Mouse (Mus musculus) embryonic facial prominence, embryonic 15.5 days (tissue): ENCODE measurements around the gene Ipo7. TPM values are rescaled to one million over a fixed set of nuclear protein-coding genes. Genes with fewer than 3 reads are reported as not detected.

Source experiments
- ATAC-seq: fragments of 200-750 bp; cut with Nextera tagmentation; 2 replicates; pipeline ENCODE4 v1.8.0; 2017; ENCODE audit warnings: low read depth, moderate TSS enrichment; ENCODE audit not compliant: insufficient number of reproducible peaks, low FRiP score, low TSS enrichment
- H3K27ac ChIP-seq: fragments of 300-500 bp; sonication (generic); replicated peaks from 2 replicates; pipeline ENCODE4 v1.5.1; 2015; ENCODE audit warnings: mild to moderate bottlenecking, inconsistent platforms
- H3K27me3 ChIP-seq: fragments of 300-500 bp; sonication (generic); 2 replicates; pipeline ENCODE4 v1.6.1; 2015; ENCODE audit warnings: inconsistent platforms
- H3K36me3 ChIP-seq: fragments of 300-500 bp; sonication (generic); 2 replicates; pipeline ENCODE4 v1.6.1; 2015; ENCODE audit warnings: mild to moderate bottlenecking, inconsistent platforms
- H3K4me1 ChIP-seq: fragments of 300-500 bp; sonication (generic); 2 replicates; pipeline ENCODE4 v1.6.1; 2015; ENCODE audit warnings: inconsistent platforms
- H3K4me2 ChIP-seq: fragments of 300-500 bp; sonication (generic); replicated peaks from 2 replicates; pipeline ENCODE4 v1.6.1; 2015; ENCODE audit warnings: mild to moderate bottlenecking, inconsistent platforms
- H3K4me3 ChIP-seq: fragments of 300-500 bp; sonication (generic); replicated peaks from 2 replicates; pipeline ENCODE4 v1.5.1; 2015; ENCODE audit warnings: mild to moderate bottlenecking, inconsistent platforms
- H3K9ac ChIP-seq: fragments of 300-500 bp; sonication (generic); 2 replicates; pipeline ENCODE4 v1.6.1; 2015; ENCODE audit warnings: inconsistent platforms
- H3K9me3 ChIP-seq: fragments of 300-500 bp; sonication (generic); replicated peaks from 2 replicates; pipeline ENCODE4 v1.6.1; 2016; ENCODE audit warnings: inconsistent platforms
- WGBS: fragments of 180-500 bp; shearing (Covaris S2); methylation state at CpG from one replicate; pipeline ENCODE4 v1.1.7; 2015; 5-methylcytosine and 5-hydroxymethylcytosine counted together
- polyA plus RNA-seq: library from polyadenylated mRNA; unstranded; fragments of >200 nt; fragmentation: Nextera tagmentation; extraction: Ambion mirVana; gene quantifications from 2 replicates; pipeline ENCODE4 v1.2.1, GENCODE M21; 2015

The Ipo7 gene
- polyA plus RNA-seq, 1 experiment from 2014 or later, result 39.5 TPM

DNA sequence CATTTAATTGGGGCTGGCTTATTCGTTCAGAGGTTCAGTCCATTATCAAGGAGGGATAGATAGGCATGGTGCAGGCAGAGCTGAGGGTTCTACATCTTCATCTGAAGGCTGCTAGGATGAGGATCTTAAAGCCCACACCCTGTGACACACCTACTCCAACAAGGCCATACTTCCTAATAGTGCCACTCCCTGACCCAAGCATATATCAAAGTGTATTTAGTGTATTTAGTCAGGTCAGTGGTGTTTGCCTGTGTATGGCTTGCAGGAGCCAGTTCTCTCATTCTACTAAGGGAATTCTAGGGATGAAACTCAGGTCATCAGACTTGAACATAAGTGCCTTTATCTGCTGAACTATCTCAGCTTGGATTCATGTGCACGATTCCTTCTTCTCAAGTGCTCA is 51.0 kb downstream of the Ipo7 start:
- H3K4me3 ChIP-seq, result no peak overlapping the region
- no peaks in the 10 kb centered on the region for H3K9me3 ChIP-seq
- no peaks in the 10 kb centered on the region for H3K27me3 ChIP-seq
- ATAC-seq, result no peak
- no peak overlapping the region for H3K4me2 ChIP-seq
- no peak overlapping the region for H3K9ac ChIP-seq
- no peaks in the 10 kb centered on the region for H3K4me1 ChIP-seq
- no peak overlapping the region for H3K27ac ChIP-seq
- peaks cover 46% of the 10 kb centered on the region for H3K36me3 ChIP-seq
- 89% methylated on average over 2 of the region's 2 CpGs for WGBS

DNA sequence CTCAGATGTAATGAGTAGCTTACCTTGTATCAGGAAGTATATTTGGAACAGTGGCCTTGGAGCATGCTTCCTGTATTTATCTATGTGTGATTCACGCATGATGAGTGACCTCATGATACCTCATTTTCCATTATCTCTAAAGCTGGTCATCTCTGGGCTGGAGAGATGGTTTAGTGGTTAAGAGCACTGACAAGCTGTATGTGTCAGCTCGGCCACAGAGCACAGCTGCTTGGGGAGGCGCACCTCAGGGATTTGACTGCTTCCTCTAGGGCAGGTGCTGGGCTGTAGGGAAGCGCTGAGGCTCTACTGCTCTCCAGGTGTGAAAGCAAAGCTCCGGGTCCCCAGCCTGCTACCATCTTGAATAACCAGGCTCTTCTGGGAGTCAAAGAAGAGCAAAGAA is 60.1 kb downstream of the Ipo7 start:
- 85% methylated on average over 5 of the region's 5 CpGs for WGBS
- peaks cover 76% of the 10 kb centered on the region for H3K36me3 ChIP-seq

DNA sequence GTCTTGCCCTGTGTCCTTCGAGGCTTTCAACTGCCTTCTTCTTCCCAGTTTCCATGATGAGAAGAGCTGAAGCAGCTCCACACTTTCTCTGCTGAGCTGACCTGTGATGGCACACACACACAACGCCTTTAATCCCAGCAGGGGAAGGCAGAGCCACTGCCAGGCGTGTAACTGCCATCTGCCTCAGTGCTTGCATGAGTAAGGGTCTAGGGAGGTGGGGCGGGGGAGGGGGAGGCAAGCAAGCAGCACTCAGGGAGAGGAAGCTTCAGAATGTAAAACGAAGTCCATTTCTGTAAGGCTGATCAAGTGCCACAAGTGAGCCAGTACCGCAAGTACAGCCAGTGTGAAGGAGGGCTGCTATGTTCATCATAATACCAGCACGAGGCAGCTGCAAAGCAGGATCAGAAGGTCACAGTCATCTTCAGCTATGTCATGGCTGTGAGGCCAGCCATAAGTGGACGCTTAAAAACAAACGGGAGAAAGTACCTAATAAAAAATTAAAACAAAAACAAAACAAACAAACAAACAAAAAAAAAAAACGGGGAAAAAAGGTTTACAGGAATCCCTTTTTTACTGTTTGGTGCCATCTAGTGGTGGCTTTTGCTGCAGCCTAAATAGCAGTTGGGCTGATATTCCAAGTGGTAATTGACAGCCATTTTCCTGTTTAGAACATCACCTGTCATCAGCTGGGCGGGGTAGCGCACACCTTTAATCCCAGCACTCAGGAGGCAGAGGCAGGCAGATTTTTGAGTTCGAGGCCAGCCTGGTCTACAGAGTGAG is 65.5 kb downstream of the Ipo7 start:
- Histone ChIP-seq H3K9me3 (no peaks in the 10 kb centered on the region), H3K27me3 (no peaks in the 10 kb centered on the region), H3K4me2 (no peak overlapping the region), H3K4me3 (no peak overlapping the region), H3K36me3 (peaks cover 81% of the 10 kb centered on the region), H3K27ac (no peak overlapping the region), H3K4me1 (no peaks in the 10 kb centered on the region), H3K9ac (no peak overlapping the region)
- ATAC-seq, result no peak
- 70% methylated on average over 13 of the region's 13 CpGs for WGBS

More for the DNA sequence above, 60.1 kb downstream of the Ipo7 start:
- Histone ChIP-seq H3K9me3 (no peaks in the 10 kb centered on the region), H3K27me3 (no peaks in the 10 kb centered on the region), H3K4me1 (no peaks in the 10 kb centered on the region), H3K9ac (no peak overlapping the region), H3K4me3 (no peak overlapping the region), H3K27ac (no peak overlapping the region), H3K4me2 (no peak overlapping the region)
- no peak for ATAC-seq

DNA sequence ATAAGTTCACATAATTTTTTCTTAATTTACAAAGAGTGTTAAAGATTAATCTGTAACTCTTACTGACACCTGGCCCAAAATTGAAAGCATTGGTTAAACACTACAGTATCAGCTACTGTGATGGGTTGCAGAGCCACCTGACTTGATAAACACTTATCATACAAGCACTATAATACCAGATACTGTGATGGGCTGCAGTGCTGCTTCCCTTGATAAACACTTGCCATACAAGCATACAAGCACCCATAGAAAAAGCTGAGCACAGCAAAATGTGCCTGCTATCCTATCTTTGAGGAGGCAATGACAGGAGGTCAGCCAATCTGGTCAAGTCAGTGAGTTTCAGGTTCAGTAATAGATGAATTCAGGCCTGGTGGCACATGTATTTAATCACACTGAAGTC is 67.1 kb downstream of the Ipo7 start:
- ATAC-seq, result no peak
- Histone ChIP-seq H3K9ac (no peak overlapping the region), H3K27ac (no peak overlapping the region), H3K4me1 (no peaks in the 10 kb centered on the region), H3K36me3 (peaks cover 76% of the 10 kb centered on the region), H3K4me2 (no peak overlapping the region), H3K9me3 (no peaks in the 10 kb centered on the region), H3K27me3 (no peaks in the 10 kb centered on the region), H3K4me3 (no peak overlapping the region)

DNA sequence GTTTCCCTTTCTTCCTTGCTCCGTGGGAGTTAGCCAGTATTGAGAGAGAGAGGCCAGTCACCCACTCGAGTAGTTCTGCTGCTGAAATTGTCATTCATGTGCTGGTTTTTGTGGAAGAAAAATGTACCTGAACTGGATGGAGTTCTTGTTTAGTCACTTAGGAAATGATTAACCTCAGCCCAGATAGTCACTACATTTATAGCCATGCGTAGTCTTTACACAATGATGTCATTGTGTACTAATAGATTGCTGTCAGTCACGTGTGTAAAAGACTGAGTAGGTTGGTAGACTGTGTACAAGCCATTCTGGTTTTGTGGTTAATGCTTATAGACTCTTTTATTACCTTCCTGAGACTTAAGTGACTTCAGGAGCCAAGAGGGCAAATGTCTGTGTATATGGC is 69.8 kb downstream of the Ipo7 start:
- Histone ChIP-seq H3K4me2 (no peak overlapping the region), H3K4me1 (no peaks in the 10 kb centered on the region), H3K27ac (no peak overlapping the region), H3K9me3 (no peaks in the 10 kb centered on the region), H3K4me3 (no peak overlapping the region), H3K9ac (no peak overlapping the region), H3K27me3 (no peaks in the 10 kb centered on the region), H3K36me3 (peaks cover 81% of the 10 kb centered on the region)
- 76% methylated on average over 4 of the region's 4 CpGs for WGBS
- ATAC-seq, result no peak

DNA sequence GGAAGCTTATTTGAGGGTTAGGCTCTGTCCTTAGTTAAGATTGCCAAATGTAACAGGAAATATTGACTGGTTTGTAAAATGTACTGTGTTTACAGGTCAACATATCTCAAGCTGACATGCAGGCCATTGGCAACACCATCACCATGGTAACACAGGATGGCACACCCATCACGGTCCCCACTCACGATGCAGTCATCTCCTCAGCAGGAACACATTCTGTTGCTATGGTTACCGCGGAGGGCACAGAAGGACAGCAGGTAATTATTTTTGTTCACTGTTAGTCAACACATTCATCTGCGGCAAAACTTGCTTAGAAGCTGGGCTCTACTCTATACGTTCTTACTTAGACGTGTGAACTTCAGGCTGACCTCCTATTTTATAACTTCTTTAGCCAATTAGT is 73.6 kb downstream of the Ipo7 start:
- Histone ChIP-seq H3K36me3 (peaks cover 85% of the 10 kb centered on the region), H3K27ac (no peak overlapping the region), H3K9me3 (no peaks in the 10 kb centered on the region), H3K9ac (no peak overlapping the region), H3K4me2 (no peak overlapping the region), H3K27me3 (no peaks in the 10 kb centered on the region), H3K4me1 (no peaks in the 10 kb centered on the region), H3K4me3 (no peak overlapping the region)
- ATAC-seq, result no peak
- WGBS, result 83% methylated on average over 7 of the region's 7 CpGs

DNA sequence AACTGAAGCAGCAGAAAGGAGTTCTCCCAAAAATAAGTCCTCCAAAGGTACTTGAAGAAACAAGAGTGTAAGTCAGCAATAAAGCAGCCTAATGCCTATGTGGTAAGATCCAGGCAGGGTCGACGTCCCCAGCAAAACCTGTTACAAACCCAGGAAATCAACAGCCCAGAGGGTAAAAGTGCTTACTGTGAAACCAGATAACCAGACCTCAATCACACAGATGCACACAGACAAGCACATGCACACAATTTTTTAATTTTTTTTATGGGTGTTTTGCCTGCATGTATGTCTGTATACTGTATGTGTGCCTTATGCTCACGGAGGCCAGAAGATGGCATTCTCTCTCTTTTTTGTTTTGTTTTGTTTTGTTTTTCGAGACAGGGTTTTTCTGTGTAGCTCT is 78.3 kb downstream of the Ipo7 start:
- WGBS, result 80% methylated on average over 4 of the region's 4 CpGs
- Histone ChIP-seq H3K9me3 (no peaks in the 10 kb centered on the region), H3K36me3 (peaks cover 50% of the 10 kb centered on the region)

DNA sequence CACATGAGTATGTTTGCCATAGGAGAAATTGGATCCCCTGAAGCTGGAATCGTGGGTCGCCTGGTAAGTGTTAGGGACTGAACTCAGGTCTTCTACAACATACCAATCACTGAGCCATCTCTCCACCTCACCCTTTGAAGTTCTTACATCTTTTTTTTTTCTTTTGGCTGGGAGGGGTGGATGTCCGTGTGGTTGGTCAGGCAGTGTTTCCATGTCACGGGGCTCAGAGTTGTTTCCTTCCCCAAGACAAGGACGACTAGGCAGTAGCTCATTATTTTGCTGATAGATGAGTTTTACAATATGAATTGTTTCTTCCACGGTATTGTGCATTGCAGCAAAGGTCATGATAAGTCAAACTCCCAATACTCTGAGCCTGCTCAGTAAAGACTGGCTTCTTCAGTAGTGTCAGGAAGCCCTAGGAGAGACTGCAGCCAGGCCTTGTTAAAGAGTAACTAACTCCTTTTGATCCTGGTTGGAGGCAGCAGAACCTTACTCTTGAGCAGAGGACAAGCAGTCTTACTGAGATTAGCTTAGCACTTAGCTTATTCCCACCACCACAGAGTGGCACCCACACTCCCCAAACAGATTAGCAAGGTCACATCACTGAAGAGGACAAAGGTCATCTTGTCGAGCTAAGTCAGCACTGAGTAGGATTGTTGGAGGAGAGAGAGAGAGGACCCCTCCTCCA is 79.2 kb downstream of the Ipo7 start:
- 53% methylated on average over 7 of the region's 7 CpGs for WGBS
- Histone ChIP-seq H3K27me3 (no peaks in the 10 kb centered on the region), H3K4me3 (no peak overlapping the region), H3K27ac (no peak overlapping the region), H3K36me3 (peaks cover 41% of the 10 kb centered on the region), H3K4me2 (no peak overlapping the region), H3K9ac (no peak overlapping the region), H3K9me3 (no peaks in the 10 kb centered on the region), H3K4me1 (peaks cover 9% of the 10 kb centered on the region)
- ATAC-seq, result no peak

More for the DNA sequence above, 78.3 kb downstream of the Ipo7 start:
- H3K4me3 ChIP-seq, result no peak overlapping the region
- H3K4me2 ChIP-seq, result no peak overlapping the region
- peaks cover 9% of the 10 kb centered on the region for H3K4me1 ChIP-seq
- H3K27ac ChIP-seq, result no peak overlapping the region
- no peak for ATAC-seq
- H3K27me3 ChIP-seq, result no peaks in the 10 kb centered on the region
- H3K9ac ChIP-seq, result no peak overlapping the region

DNA sequence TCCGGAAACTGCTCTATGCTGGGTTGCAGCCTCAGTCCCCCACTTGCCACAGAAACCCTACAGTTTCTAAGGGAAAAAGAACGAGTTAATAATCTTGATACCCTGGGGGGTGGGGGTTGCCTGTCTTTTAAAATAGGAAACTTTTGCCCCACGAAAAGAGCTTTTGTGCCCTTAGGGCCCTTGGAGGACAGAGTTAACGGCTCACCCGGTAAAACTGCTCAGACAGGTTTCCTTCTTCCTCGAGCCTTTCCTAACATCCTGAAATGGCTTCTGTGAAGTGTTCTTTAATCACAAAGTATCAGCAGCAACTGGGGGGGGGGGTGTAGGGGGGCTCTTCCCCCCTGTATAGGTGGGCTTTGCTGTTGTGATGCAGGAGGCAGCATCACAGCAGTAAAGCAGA is 82.8 kb downstream of the Ipo7 start:
- H3K9me3 ChIP-seq, result no peaks in the 10 kb centered on the region
- H3K4me2 ChIP-seq, result no peak overlapping the region
- H3K9ac ChIP-seq, result no peak overlapping the region
- no peak overlapping the region for H3K4me3 ChIP-seq
- no peak for ATAC-seq
- peaks cover 9% of the 10 kb centered on the region for H3K4me1 ChIP-seq
- no peaks in the 10 kb centered on the region for H3K27me3 ChIP-seq
- peak overlapping the region; percentile 34; the same call in 1 of the 2 replicates for H3K27ac ChIP-seq
- H3K36me3 ChIP-seq, result peaks cover 7% of the 10 kb centered on the region
- 17% methylated on average over 6 of the region's 6 CpGs for WGBS

DNA sequence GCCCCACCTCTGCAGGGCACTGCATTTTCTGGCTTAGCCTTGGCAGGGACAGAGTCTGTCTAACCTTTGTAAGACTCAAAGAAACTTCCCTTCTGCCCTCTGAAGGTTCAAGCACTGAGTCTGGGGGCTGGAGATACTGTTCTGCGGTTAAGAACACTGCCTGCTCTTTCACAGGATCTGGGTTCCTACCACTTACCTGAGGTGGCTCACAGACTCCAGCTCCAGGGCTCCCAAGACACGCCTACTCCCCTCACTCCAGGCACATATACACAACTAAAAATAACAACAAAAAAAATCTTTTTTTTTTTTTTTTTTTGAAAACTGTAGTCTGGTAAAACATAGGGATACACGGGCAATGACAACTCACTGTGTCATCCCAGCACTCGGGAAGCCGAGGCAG is 83.2 kb downstream of the Ipo7 start:
- Histone ChIP-seq H3K9me3 (no peaks in the 10 kb centered on the region), H3K36me3 (peaks cover 3% of the 10 kb centered on the region), H3K4me1 (peaks cover 9% of the 10 kb centered on the region), H3K27me3 (no peaks in the 10 kb centered on the region), H3K4me3 (no peak overlapping the region), H3K4me2 (no peak overlapping the region), H3K9ac (no peak overlapping the region), H3K27ac (peak overlapping the region; percentile 34; the same call in 1 of the 2 replicates)
- ATAC-seq, result no peak
- WGBS, result 47% methylated on average over 5 of the region's 5 CpGs

DNA sequence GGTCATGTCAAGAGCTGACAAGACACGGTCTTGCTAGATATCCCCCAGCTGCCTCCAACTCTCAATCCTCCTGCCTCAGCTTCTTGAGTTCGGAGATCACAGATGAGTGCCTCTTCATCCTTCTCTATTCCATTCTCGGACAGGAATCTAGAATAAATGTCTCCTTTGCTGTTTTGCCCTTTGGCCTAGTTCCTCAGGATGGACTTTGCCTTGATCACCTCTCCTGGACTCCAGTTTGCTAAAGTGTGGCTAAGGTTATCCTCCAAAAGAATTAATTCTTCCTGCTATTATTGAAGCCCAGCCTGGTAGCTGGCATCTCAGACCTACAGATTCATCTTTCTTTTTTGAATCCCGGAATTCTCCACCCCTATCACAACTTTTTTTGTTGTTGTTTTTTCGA is 87.0 kb downstream of the Ipo7 start:
- Histone ChIP-seq H3K9me3 (no peaks in the 10 kb centered on the region), H3K27me3 (no peaks in the 10 kb centered on the region), H3K4me1 (peaks cover 21% of the 10 kb centered on the region), H3K27ac (no peak overlapping the region), H3K9ac (no peak overlapping the region), H3K36me3 (no peaks in the 10 kb centered on the region), H3K4me3 (no peak overlapping the region), H3K4me2 (no peak overlapping the region)
- no peak for ATAC-seq
- WGBS, result 83% methylated on average over 5 of the region's 5 CpGs
